Mouse (Mus musculus) C3H10T1/2 (cell line): ENCODE results near the gene Tsg101. TPM values are rescaled to one million over a fixed set of nuclear protein-coding genes. Genes with fewer than 3 reads are reported as not detected.

Experiments
- polyA plus RNA-seq, 2 experiments: library from polyadenylated mRNA; unstranded; fragments of >200 nt; fragmentation: generic; extraction: Trizol; gene quantifications; one replicate each; pipeline ENCODE4 v1.2.1; 2012; ENCODE audit warnings: missing spikeins in 2 of 2

The Tsg101 gene
- 10 to 100 TPM; 16.1 to 42.5 TPM for polyA plus RNA-seq

DNA sequence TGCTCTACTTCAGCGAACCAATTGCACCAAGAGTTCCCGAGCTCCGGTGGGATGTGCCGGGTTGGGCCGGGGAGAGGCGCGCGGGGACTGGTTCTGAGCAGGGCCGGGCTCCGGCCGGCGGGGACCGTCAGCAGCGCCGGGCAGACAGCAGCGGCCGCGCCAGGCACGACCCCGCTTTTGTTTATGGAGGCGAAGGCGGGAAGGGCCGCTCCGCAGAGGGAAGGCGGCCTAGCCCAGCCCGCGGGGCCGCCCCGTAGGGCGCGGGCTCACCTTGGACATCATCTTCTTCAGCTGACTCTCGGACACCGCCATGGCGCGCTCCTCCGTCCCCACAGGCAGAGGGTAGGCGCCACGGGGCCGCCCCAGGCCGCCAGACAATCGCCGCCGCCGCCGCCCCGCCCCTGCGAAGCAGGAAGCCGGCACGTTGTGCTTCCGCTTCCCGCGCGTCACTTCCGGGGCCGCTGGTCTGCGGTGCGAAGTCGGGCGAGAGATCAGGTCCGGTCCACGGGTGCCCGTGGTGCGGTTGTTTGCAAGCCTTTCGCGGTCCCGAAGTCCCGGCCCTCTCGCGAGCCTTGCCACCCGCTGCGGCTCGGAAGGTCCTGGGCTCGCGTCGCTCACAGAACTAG is at the start of gene Tsg101:
Tsg101 (minus strand) TSS at position 419 of the 626 bp plus-strand sequence.

DNA sequence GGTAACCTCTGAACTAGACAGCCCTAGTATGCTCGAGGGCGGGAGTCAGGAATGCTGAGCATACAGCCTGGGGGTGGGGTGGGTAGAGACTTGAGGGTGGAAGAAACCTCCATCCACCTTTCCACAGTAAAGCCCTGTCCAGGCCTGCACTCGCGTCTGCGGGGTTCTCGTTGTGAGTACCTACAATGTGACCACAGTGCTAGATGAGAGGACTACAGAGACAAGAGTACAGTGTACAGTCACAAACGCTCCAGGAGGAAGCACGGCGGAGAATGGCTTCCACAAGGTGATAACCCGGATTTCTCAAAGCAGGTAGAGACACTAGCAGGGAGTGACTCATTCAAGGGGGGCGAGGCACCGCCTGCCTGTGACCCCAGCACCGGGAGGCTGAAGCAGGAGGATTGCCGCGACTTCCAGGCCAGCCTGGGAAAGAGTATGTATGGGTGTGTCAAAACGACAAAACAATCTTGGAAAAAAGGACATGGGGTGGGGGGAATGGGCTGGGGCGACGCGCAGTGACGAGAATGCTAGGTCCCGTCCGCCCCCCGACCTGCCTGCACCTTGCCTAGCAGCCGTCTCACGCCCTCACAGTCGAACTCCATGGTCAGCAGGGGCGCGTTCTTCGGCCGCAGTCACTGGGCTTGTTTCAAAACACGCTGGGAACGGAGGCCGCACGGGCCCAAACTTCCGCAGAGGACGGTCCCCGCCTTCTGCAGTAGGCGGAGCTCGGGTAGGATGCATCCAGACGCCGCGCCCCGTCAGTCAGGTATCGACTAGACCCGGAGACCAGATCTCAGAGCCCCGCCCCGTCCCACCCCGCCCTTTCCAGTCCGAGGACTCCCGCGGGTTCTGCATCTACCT is 38.3 kb upstream of the Tsg101 start, which contains the start of gene Uevld:
Uevld (minus strand) TSS at position 697 of the 861 bp plus-strand sequence.

DNA sequence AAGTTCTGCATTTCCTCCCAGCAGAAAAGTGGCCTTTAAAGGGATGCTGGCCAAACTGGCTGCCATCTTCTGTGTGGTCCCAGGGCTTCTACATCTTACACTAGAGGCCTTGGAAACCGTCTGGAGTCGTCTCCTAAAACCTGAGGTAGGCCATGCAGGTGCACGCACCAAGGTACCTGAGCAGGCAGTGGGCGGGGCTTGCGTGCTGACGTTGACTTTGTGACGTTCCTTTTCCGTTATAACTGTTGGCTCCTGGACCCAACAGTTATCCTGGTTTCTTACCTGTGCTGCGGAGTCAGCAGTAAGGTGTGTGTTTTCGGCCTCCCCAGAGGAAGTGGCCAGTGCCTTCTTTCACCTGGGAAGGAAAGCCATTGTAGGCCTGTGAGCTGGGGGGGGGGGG is 58.8 kb downstream of the Tsg101 start, which contains the start of gene Ldhc:
Ldhc (plus strand) TSS at position 208 of the 400 bp plus-strand sequence.

DNA sequence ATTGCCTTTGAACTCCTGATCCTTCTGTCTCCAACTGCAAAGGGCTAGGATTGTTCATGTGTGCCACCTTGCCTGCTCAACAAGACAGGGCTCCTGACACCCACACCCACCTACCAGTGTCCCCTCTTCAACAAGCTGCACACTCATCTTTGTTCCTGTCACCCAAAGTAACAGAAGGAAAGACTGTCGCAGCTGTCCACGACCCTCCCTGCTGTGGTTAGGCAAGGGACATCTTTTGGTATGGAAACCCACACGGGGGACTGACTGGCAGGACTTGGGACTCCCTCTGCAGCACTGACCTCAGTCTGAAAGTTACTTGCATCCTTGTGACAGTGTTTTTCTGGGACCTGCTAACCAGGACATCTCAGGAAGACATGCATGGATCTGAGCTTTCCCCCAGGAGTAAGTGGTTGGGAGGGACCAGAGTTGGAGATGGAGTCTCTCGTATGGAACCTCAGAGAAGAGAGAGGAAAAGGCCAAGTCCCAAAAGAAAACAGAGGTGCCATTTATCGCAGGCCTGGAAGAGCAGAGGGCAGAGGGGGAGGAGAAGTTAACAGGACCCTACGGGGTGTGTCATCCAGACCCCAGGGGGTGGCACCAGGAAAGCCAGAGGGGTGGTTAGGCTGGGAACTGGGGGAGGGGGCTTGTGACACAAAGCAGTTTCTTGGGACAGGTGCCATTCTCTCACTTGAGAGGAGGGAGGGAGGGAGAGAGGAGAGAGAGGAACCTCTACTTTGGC is 78.8 kb downstream of the Tsg101 start, which contains the start of gene Ldha:
Ldha (plus strand) TSS at position 689 of the 739 bp plus-strand sequence.

Other genes with a start within 250 kb of the Tsg101 start
- gene Tph1, start 247.4 kb downstream of the Tsg101 start, polyA plus RNA-seq: not detected
- gene Saal1, start 209.3 kb downstream of the Tsg101 start, polyA plus RNA-seq: 10 to 100 TPM; 12.0 to 19.1 TPM
- gene Saa3, start 204.3 kb downstream of the Tsg101 start, polyA plus RNA-seq: not detected
- gene Saa4, start 187.4 kb downstream of the Tsg101 start, polyA plus RNA-seq: not detected
- gene Saa1, start 177.0 kb downstream of the Tsg101 start, polyA plus RNA-seq: not detected
- not detected for gene Saa2, start 168.2 kb downstream of the Tsg101 start, polyA plus RNA-seq
- 10 to 100 TPM in 1 of 2 experiments, 1 to 10 TPM in 1; 1.3 to 10.8 TPM for gene Hps5, start 123.9 kb downstream of the Tsg101 start, polyA plus RNA-seq
- gene Gtf2h1, start 123.9 kb downstream of the Tsg101 start, polyA plus RNA-seq: 10 to 100 TPM in 1 of 2 experiments, 1 to 10 TPM in 1; 1.3 to 12.2 TPM
- gene Ldha, start 78.5 kb downstream of the Tsg101 start, polyA plus RNA-seq: 1,000 to 10,000 TPM in 1 of 2 experiments, 100 to 1,000 TPM in 1; 578 to 1,659 TPM
- not detected for gene Ldhc, start 58.8 kb downstream of the Tsg101 start, polyA plus RNA-seq
- 1 to 10 TPM in 1 of 2 experiments, under 1 TPM in 1; 0.44 to 7.0 TPM for gene Uevld, start 38.6 kb upstream of the Tsg101 start, polyA plus RNA-seq
- not detected for gene Gm9999, start 63.6 kb upstream of the Tsg101 start, polyA plus RNA-seq
- gene Spty2d1, start 88.4 kb upstream of the Tsg101 start, polyA plus RNA-seq: 1 to 10 TPM in 1 of 2 experiments, under 1 TPM in 1; 0.33 to 4.3 TPM
- 10 to 100 TPM in 1 of 2 experiments, 1 to 10 TPM in 1; 8.1 to 13.9 TPM for gene Tmem86a, start 130.6 kb upstream of the Tsg101 start, polyA plus RNA-seq
- gene Ptpn5, start 213.7 kb upstream of the Tsg101 start, polyA plus RNA-seq: under 1 TPM; 0.08 to 0.21 TPM